Mouse (Mus musculus) lung, embryonic 14.5 days (tissue): ENCODE results near the gene Afp. TPM values are rescaled to one million over a fixed set of nuclear protein-coding genes. Genes with fewer than 3 reads are reported as not detected.
A peak's percentile ranks its signal among the peaks of the same experiment; 100 is the strongest.

Experiments
- ATAC-seq: fragments of 200-750 bp; cut with Nextera tagmentation; 2 replicates; pipeline ENCODE4 v1.8.0; 2017; ENCODE audit warnings: mild to moderate bottlenecking, moderate TSS enrichment, moderate library complexity; ENCODE audit not compliant: insufficient read depth
- DNase-seq: peaks from one replicate; pipeline ENCODE4 v3.0.0-alpha.2; 2015
- H3K27ac ChIP-seq: fragments of 300-500 bp; sonication (generic); 2 replicates; pipeline ENCODE4 v1.5.1; 2014; ENCODE audit warnings: low read depth, mild to moderate bottlenecking, moderate library complexity
- H3K27me3 ChIP-seq: fragments of 300-500 bp; sonication (generic); 2 replicates; pipeline ENCODE4 v1.6.1; 2014; ENCODE audit warnings: low read length, control low read depth; ENCODE audit not compliant: insufficient read depth
- H3K36me3 ChIP-seq: fragments of 300-500 bp; sonication (generic); 2 replicates; pipeline ENCODE4 v1.6.1; 2014; ENCODE audit warnings: control low read depth; ENCODE audit not compliant: insufficient read depth
- H3K4me1 ChIP-seq: fragments of 300-500 bp; sonication (generic); 2 replicates; pipeline ENCODE4 v1.6.1; 2014; ENCODE audit warnings: antibody characterized with exemption, control low read depth; ENCODE audit not compliant: insufficient read depth
- H3K4me2 ChIP-seq: fragments of 300-500 bp; sonication (generic); 2 replicates; pipeline ENCODE4 v1.6.1; 2014; ENCODE audit warnings: mild to moderate bottlenecking
- H3K4me3 ChIP-seq: fragments of 300-500 bp; sonication (generic); 2 replicates; pipeline ENCODE4 v1.5.1; 2014; ENCODE audit warnings: low read depth, low read length
- H3K9ac ChIP-seq: fragments of 300-500 bp; sonication (generic); 2 replicates; pipeline ENCODE4 v1.6.1; 2014
- H3K9me3 ChIP-seq: fragments of 300-500 bp; sonication (generic); 2 replicates; pipeline ENCODE4 v1.6.1; 2016; ENCODE audit warnings: low read depth, low read length, control low read depth
- CTCF ChIP-seq: IDR thresholded peaks from 2 replicates; pipeline ENCODE4 v1.5.1; 2016; ENCODE audit warnings: antibody characterized with exemption, low read depth
- WGBS: fragments of 180-500 bp; shearing (Covaris S2); extraction: QIAGEN DNeasy Blood & Tissue Kit; methylation state at CpG from one replicate; pipeline ENCODE4 v1.1.7; 2014; 5-methylcytosine and 5-hydroxymethylcytosine counted together
- polyA plus RNA-seq: library from polyadenylated mRNA; unstranded; fragments of >200 nt; fragmentation: Nextera tagmentation; extraction: Ambion mirVana; gene quantifications from 2 replicates; pipeline ENCODE4 v1.2.1, GENCODE M21; 2014

Gene Afp
- polyA plus RNA-seq = 2.1 and 4.5 TPM in 2 replicates

GRCm38 (mm10) chr5:90490518-90490917 lies at the start of gene Afp:
Gene Afp (plus strand): TSS chr5:90490737.
- no peak within 1 kb of the TSS for H3K4me3 ChIP-seq
- no peaks in the 10 kb centered on the region for H3K4me1 ChIP-seq
- no peak within 1 kb of the TSS for H3K27ac ChIP-seq
- H3K9me3 ChIP-seq = no peaks in the 10 kb centered on the region
- H3K9ac ChIP-seq = no peak within 1 kb of the TSS
- no peaks in the 10 kb centered on the region for H3K36me3 ChIP-seq
- no peak within 1 kb of the TSS for H3K4me2 ChIP-seq
- no peak for ATAC-seq
- DNase-seq = peak; percentile 8
- 70% methylated on average over 7 of the region's 7 CpGs for WGBS
- no peaks in the 10 kb centered on the region for H3K27me3 ChIP-seq
- TF ChIP-seq CTCF = no peak

- no peak for TF ChIP-seq CTCF
- no peaks in the 10 kb centered on the region for H3K9me3 ChIP-seq
- H3K27ac ChIP-seq = no peak overlapping the region
- no peak overlapping the region for H3K4me3 ChIP-seq
- no peak overlapping the region for H3K4me2 ChIP-seq
- DNase-seq (no peak), ATAC-seq (no peak)
- H3K4me1 ChIP-seq = no peaks in the 10 kb centered on the region
- no peaks in the 10 kb centered on the region for H3K27me3 ChIP-seq
- 70% methylated on average over 3 of the region's 3 CpGs for WGBS
- no peaks in the 10 kb centered on the region for H3K36me3 ChIP-seq
- H3K9ac ChIP-seq = no peak overlapping the region
Observed at GRCm38 (mm10) chr5:90447577-90447976, 43.0 kb upstream of the Afp start.

GRCm38 (mm10) chr5:90449961-90450360 lies 40.6 kb upstream of the Afp start:
- no peaks in the 10 kb centered on the region for H3K36me3 ChIP-seq
- H3K4me3 ChIP-seq = no peak overlapping the region
- no peak overlapping the region for H3K27ac ChIP-seq
- H3K27me3 ChIP-seq = no peaks in the 10 kb centered on the region
- H3K9ac ChIP-seq = no peak overlapping the region
- H3K4me1 ChIP-seq = no peaks in the 10 kb centered on the region
- DNase-seq = no peak
- 67% methylated on average over 5 of the region's 5 CpGs for whole genome bisulfite sequencing
- no peak for ATAC-seq
- no peak overlapping the region for H3K4me2 ChIP-seq
- no peaks in the 10 kb centered on the region for H3K9me3 ChIP-seq
- no peak for TF ChIP-seq CTCF

GRCm38 (mm10) chr5:90452711-90453110 lies 37.8 kb upstream of the Afp start:
- Histone ChIP-seq H3K27ac (no peak overlapping the region), H3K4me2 (no peak overlapping the region), H3K9me3 (no peaks in the 10 kb centered on the region), H3K27me3 (no peaks in the 10 kb centered on the region), H3K9ac (no peak overlapping the region), H3K36me3 (no peaks in the 10 kb centered on the region), H3K4me1 (no peaks in the 10 kb centered on the region), H3K4me3 (no peak overlapping the region)
- ATAC-seq (no peak), DNase-seq (no peak)
- 70% methylated on average over 4 of the region's 4 CpGs for WGBS
- TF ChIP-seq CTCF = no peak

- H3K4me1 ChIP-seq = no peaks in the 10 kb centered on the region
- no peak overlapping the region for H3K27ac ChIP-seq
- no peak overlapping the region for H3K9ac ChIP-seq
- no peaks in the 10 kb centered on the region for H3K36me3 ChIP-seq
- no peaks in the 10 kb centered on the region for H3K9me3 ChIP-seq
- no peak overlapping the region for H3K4me3 ChIP-seq
- ATAC-seq = no peak
- DNase-seq = no peak
- no peak for TF ChIP-seq CTCF
- no peaks in the 10 kb centered on the region for H3K27me3 ChIP-seq
- WGBS = 66% methylated on average over 1 of the region's 1 CpGs
- no peak overlapping the region for H3K4me2 ChIP-seq
Observed at GRCm38 (mm10) chr5:90457241-90457640, 33.3 kb upstream of the Afp start.

GRCm38 (mm10) chr5:90458727-90459126 lies 31.8 kb upstream of the Afp start:
- Histone ChIP-seq H3K4me3 (no peak overlapping the region), H3K4me1 (no peaks in the 10 kb centered on the region), H3K9me3 (no peaks in the 10 kb centered on the region), H3K4me2 (no peak overlapping the region), H3K9ac (no peak overlapping the region), H3K36me3 (no peaks in the 10 kb centered on the region), H3K27me3 (no peaks in the 10 kb centered on the region), H3K27ac (no peak overlapping the region)
- DNase-seq (peak; percentile 48), ATAC-seq (no peak)
- no peak for TF ChIP-seq CTCF
- 26% methylated on average over 5 of the region's 5 CpGs for WGBS

GRCm38 (mm10) chr5:90460619-90461018 lies 29.9 kb upstream of the Afp start, which contains the start of gene Alb:
Gene Alb (plus strand): TSS chr5:90460897.
- DNase-seq = no peak
- no peak for ATAC-seq
- H3K9me3 ChIP-seq = no peaks in the 10 kb centered on the region
- H3K4me3 ChIP-seq = no peak within 1 kb of the TSS
- no peak within 1 kb of the TSS for H3K4me2 ChIP-seq
- H3K27ac ChIP-seq = no peak within 1 kb of the TSS
- no peaks in the 10 kb centered on the region for H3K36me3 ChIP-seq
- WGBS = 84% methylated on average over 8 of the region's 8 CpGs
- H3K9ac ChIP-seq = no peak within 1 kb of the TSS
- H3K4me1 ChIP-seq = no peaks in the 10 kb centered on the region
- no peaks in the 10 kb centered on the region for H3K27me3 ChIP-seq
- no peak for TF ChIP-seq CTCF

GRCm38 (mm10) chr5:90466806-90467205 lies 23.7 kb upstream of the Afp start:
- TF ChIP-seq CTCF = no peak
- 62% methylated on average over 4 of the region's 4 CpGs for WGBS
- Histone ChIP-seq H3K9ac (no peak overlapping the region), H3K4me3 (no peak overlapping the region), H3K4me1 (no peaks in the 10 kb centered on the region), H3K4me2 (no peak overlapping the region), H3K36me3 (no peaks in the 10 kb centered on the region), H3K9me3 (no peaks in the 10 kb centered on the region), H3K27me3 (no peaks in the 10 kb centered on the region), H3K27ac (no peak overlapping the region)
- no peak for ATAC-seq
- no peak for DNase-seq
